Mouse (Mus musculus): ENCODE data around the gene Adam30. TPM values are rescaled to one million over a fixed set of nuclear protein-coding genes. Genes with fewer than 3 reads are reported as not detected.
"Not testable (repeated sequence)": the region's sequence is repeated elsewhere in the genome, so short reads cannot be mapped to it uniquely, and the experiment has no call there.

Gene Adam30
- not detected in 2 replicates for polyA plus RNA-seq (2012; rRNA removed)

GRCm38 (mm10) chr3:98160330-98160729 is at the start of gene Adam30:
TSS of gene Adam30 (plus strand) at chr3:98160630.
- Histone ChIP-seq H3K4me3 (ENCODE audit: insufficient read depth, low read length) (no peak within 1 kb of the TSS), H3K4me1 (ENCODE audit: control insufficient read depth, insufficient read depth, low read length) (no peaks in the 10 kb centered on the region)
- TF ChIP-seq CTCF (IDR thresholded peaks at IDR 0.05; ENCODE audit: extremely low read depth, insufficient read depth, low read length) (no peak), POLR2A (IDR thresholded peaks at IDR 0.05; ENCODE audit: extremely low read depth, insufficient read depth, low read length) (no peak)

GRCm38 (mm10) chr3:98118252-98118651 is 42.2 kb upstream of the Adam30 start:
- TF ChIP-seq CTCF (IDR thresholded peaks at IDR 0.05; ENCODE audit: extremely low read depth, insufficient read depth, low read length) (no peak), POLR2A (IDR thresholded peaks at IDR 0.05; ENCODE audit: extremely low read depth, insufficient read depth, low read length) (no peak)
- H3K4me1 ChIP-seq (ENCODE audit: control insufficient read depth, insufficient read depth, low read length) = no peaks in the 10 kb centered on the region
- no peak overlapping the region for H3K4me3 ChIP-seq (ENCODE audit: insufficient read depth, low read length)
- H3K27ac ChIP-seq (ENCODE audit: insufficient read depth, low read length) = no peak overlapping the region

More at GRCm38 (mm10) chr3:98160330-98160729, at the start of gene Adam30:
- no peak within 1 kb of the TSS for H3K27ac ChIP-seq (ENCODE audit: insufficient read depth, low read length)

GRCm38 (mm10) chr3:98119338-98119737 is 41.1 kb upstream of the Adam30 start:
- no peaks in the 10 kb centered on the region for H3K4me1 ChIP-seq (ENCODE audit: control insufficient read depth, insufficient read depth, low read length)
- no peak overlapping the region for H3K4me3 ChIP-seq (ENCODE audit: insufficient read depth, low read length)
- TF ChIP-seq CTCF (IDR thresholded peaks at IDR 0.05; ENCODE audit: extremely low read depth, insufficient read depth, low read length) = no peak
- TF ChIP-seq POLR2A (IDR thresholded peaks at IDR 0.05; ENCODE audit: extremely low read depth, insufficient read depth, low read length) = no peak
- no peak overlapping the region for H3K27ac ChIP-seq (ENCODE audit: insufficient read depth, low read length)

GRCm38 (mm10) chr3:98120884-98121283 is 39.5 kb upstream of the Adam30 start:
- TF ChIP-seq POLR2A (IDR thresholded peaks at IDR 0.05; ENCODE audit: extremely low read depth, insufficient read depth, low read length) (no peak), CTCF (IDR thresholded peaks at IDR 0.05; ENCODE audit: extremely low read depth, insufficient read depth, low read length) (no peak)
- H3K4me3 ChIP-seq (ENCODE audit: insufficient read depth, low read length) = no peak overlapping the region
- no peak overlapping the region for H3K27ac ChIP-seq (ENCODE audit: insufficient read depth, low read length)
- H3K4me1 ChIP-seq (ENCODE audit: control insufficient read depth, insufficient read depth, low read length) = no peaks in the 10 kb centered on the region

GRCm38 (mm10) chr3:98127775-98128174 is 32.7 kb upstream of the Adam30 start:
- Histone ChIP-seq H3K4me3 (ENCODE audit: insufficient read depth, low read length) (no peak overlapping the region), H3K27ac (ENCODE audit: insufficient read depth, low read length) (no peak overlapping the region), H3K4me1 (ENCODE audit: control insufficient read depth, insufficient read depth, low read length) (no peaks in the 10 kb centered on the region)
- TF ChIP-seq POLR2A (IDR thresholded peaks at IDR 0.05; ENCODE audit: extremely low read depth, insufficient read depth, low read length) (no peak), CTCF (IDR thresholded peaks at IDR 0.05; ENCODE audit: extremely low read depth, insufficient read depth, low read length) (no peak)

- no peak overlapping the region for H3K4me3 ChIP-seq (ENCODE audit: insufficient read depth, low read length)
- TF ChIP-seq POLR2A (IDR thresholded peaks at IDR 0.05; ENCODE audit: extremely low read depth, insufficient read depth, low read length) = no peak
- no peak for TF ChIP-seq CTCF (IDR thresholded peaks at IDR 0.05; ENCODE audit: extremely low read depth, insufficient read depth, low read length)
- H3K27ac ChIP-seq (ENCODE audit: insufficient read depth, low read length) = no peak overlapping the region
- H3K4me1 ChIP-seq (ENCODE audit: control insufficient read depth, insufficient read depth, low read length) = no peaks in the 10 kb centered on the region
Measured at GRCm38 (mm10) chr3:98128716-98129115, 31.7 kb upstream of the Adam30 start.

GRCm38 (mm10) chr3:98132140-98132539 is 28.3 kb upstream of the Adam30 start:
- not testable (repeated sequence) for H3K4me3 ChIP-seq (ENCODE audit: insufficient read depth, low read length); H3K27ac ChIP-seq (ENCODE audit: insufficient read depth, low read length); H3K4me1 ChIP-seq (ENCODE audit: control insufficient read depth, insufficient read depth, low read length)

- Histone ChIP-seq H3K4me3 (ENCODE audit: insufficient read depth, low read length) (no peak overlapping the region), H3K27ac (ENCODE audit: insufficient read depth, low read length) (no peak overlapping the region), H3K4me1 (ENCODE audit: control insufficient read depth, insufficient read depth, low read length) (no peaks in the 10 kb centered on the region)
- TF ChIP-seq POLR2A (IDR thresholded peaks at IDR 0.05; ENCODE audit: extremely low read depth, insufficient read depth, low read length) (no peak), CTCF (IDR thresholded peaks at IDR 0.05; ENCODE audit: extremely low read depth, insufficient read depth, low read length) (no peak)
Measured at GRCm38 (mm10) chr3:98132636-98133035, 27.8 kb upstream of the Adam30 start.

GRCm38 (mm10) chr3:98141456-98141855 is 19.0 kb upstream of the Adam30 start:
- H3K4me3 ChIP-seq (ENCODE audit: insufficient read depth, low read length) = no peak overlapping the region
- TF ChIP-seq POLR2A (IDR thresholded peaks at IDR 0.05; ENCODE audit: extremely low read depth, insufficient read depth, low read length) = no peak
- TF ChIP-seq CTCF (IDR thresholded peaks at IDR 0.05; ENCODE audit: extremely low read depth, insufficient read depth, low read length) = no peak
- no peak overlapping the region for H3K27ac ChIP-seq (ENCODE audit: insufficient read depth, low read length)
- H3K4me1 ChIP-seq (ENCODE audit: control insufficient read depth, insufficient read depth, low read length) = no peaks in the 10 kb centered on the region

- no peak overlapping the region for H3K27ac ChIP-seq (ENCODE audit: insufficient read depth, low read length)
- no peak for TF ChIP-seq POLR2A (IDR thresholded peaks at IDR 0.05; ENCODE audit: extremely low read depth, insufficient read depth, low read length)
- no peak for TF ChIP-seq CTCF (IDR thresholded peaks at IDR 0.05; ENCODE audit: extremely low read depth, insufficient read depth, low read length)
- no peak overlapping the region for H3K4me3 ChIP-seq (ENCODE audit: insufficient read depth, low read length)
- no peaks in the 10 kb centered on the region for H3K4me1 ChIP-seq (ENCODE audit: control insufficient read depth, insufficient read depth, low read length)
Measured at GRCm38 (mm10) chr3:98142862-98143261, 17.6 kb upstream of the Adam30 start.

GRCm38 (mm10) chr3:98145204-98145603 is 15.2 kb upstream of the Adam30 start:
- no peak overlapping the region for H3K4me3 ChIP-seq (ENCODE audit: insufficient read depth, low read length)
- H3K27ac ChIP-seq (ENCODE audit: insufficient read depth, low read length) = no peak overlapping the region
- no peaks in the 10 kb centered on the region for H3K4me1 ChIP-seq (ENCODE audit: control insufficient read depth, insufficient read depth, low read length)
- TF ChIP-seq CTCF (IDR thresholded peaks at IDR 0.05; ENCODE audit: extremely low read depth, insufficient read depth, low read length) (no peak), POLR2A (IDR thresholded peaks at IDR 0.05; ENCODE audit: extremely low read depth, insufficient read depth, low read length) (no peak)
